Mouse (Mus musculus) liver, embryonic 13.5 days (tissue): ENCODE measurements around the gene Susd6. TPM values are rescaled to one million over a fixed set of nuclear protein-coding genes. Genes with fewer than 3 reads are reported as not detected.
A peak's percentile ranks its signal among the peaks of the same experiment; 100 is the strongest.

Experiments
- ATAC-seq: fragments of 200-750 bp; cut with Nextera tagmentation; 2 replicates; pipeline ENCODE4 v1.8.0; 2017; ENCODE audit warnings: low read depth, mild to moderate bottlenecking, moderate number of reproducible peaks, moderate library complexity
- DNase-seq: peaks from one replicate; pipeline ENCODE4 v3.0.0; 2022
- H3K27ac ChIP-seq: fragments of 300-500 bp; sonication (generic); 2 replicates; pipeline ENCODE4 v1.5.1; 2015; ENCODE audit warnings: moderate library complexity, mild to moderate bottlenecking, inconsistent platforms
- H3K27me3 ChIP-seq: fragments of 300-500 bp; sonication (generic); 2 replicates; pipeline ENCODE4 v1.6.1; 2015; ENCODE audit warnings: mild to moderate bottlenecking, inconsistent platforms
- H3K36me3 ChIP-seq: fragments of 300-500 bp; sonication (generic); 2 replicates; pipeline ENCODE4 v1.6.1; 2015; ENCODE audit warnings: mild to moderate bottlenecking, inconsistent platforms
- H3K4me1 ChIP-seq: fragments of 300-500 bp; sonication (generic); replicated peaks from 2 replicates; pipeline ENCODE4 v1.6.1; 2015; ENCODE audit warnings: inconsistent platforms
- H3K4me2 ChIP-seq: fragments of 300-500 bp; sonication (generic); 2 replicates; pipeline ENCODE4 v1.6.1; 2015; ENCODE audit warnings: inconsistent platforms, mild to moderate bottlenecking, moderate library complexity
- H3K4me3 ChIP-seq: fragments of 300-500 bp; sonication (generic); replicated peaks from 2 replicates; pipeline ENCODE4 v1.5.1; 2015; ENCODE audit warnings: mild to moderate bottlenecking, inconsistent platforms
- H3K9ac ChIP-seq: fragments of 300-500 bp; sonication (generic); 2 replicates; pipeline ENCODE4 v1.6.1; 2015; ENCODE audit warnings: mild to moderate bottlenecking, inconsistent platforms
- H3K9me3 ChIP-seq: fragments of 300-500 bp; sonication (generic); replicated peaks from 2 replicates; pipeline ENCODE4 v1.6.1; 2016; ENCODE audit warnings: inconsistent platforms
- WGBS: fragments of 180-500 bp; shearing (Covaris S2); methylation state at CpG from one replicate; pipeline ENCODE4 v1.1.7; 2015; ENCODE audit not compliant: insufficient replicate concordance; 5-methylcytosine and 5-hydroxymethylcytosine counted together
- polyA plus RNA-seq: library from polyadenylated mRNA; unstranded; fragments of >200 nt; fragmentation: Nextera tagmentation; extraction: Ambion mirVana; gene quantifications from 2 replicates; pipeline ENCODE4 v1.2.1, GENCODE M21; 2015

The Susd6 gene
- polyA plus RNA-seq, 1 experiment from 2014 or later: 9.4 TPM

- Histone ChIP-seq H3K4me2 (no peak overlapping the region), H3K9me3 (no peaks in the 10 kb centered on the region), H3K36me3 (peaks cover 4% of the 10 kb centered on the region; the same call in 1 of the 2 replicates), H3K4me1 (peaks cover 62% of the 10 kb centered on the region), H3K9ac (no peak overlapping the region), H3K4me3 (no peak overlapping the region), H3K27ac (no peak overlapping the region), H3K27me3 (no peaks in the 10 kb centered on the region)
- DNase-seq (no peak), ATAC-seq (no peak)
- 68% methylated on average over 1 of the region's 1 CpGs for WGBS
Observed at GRCm38 (mm10) chr12:80841618-80842017, 51.3 kb downstream of the Susd6 start.

GRCm38 (mm10) chr12:80842609-80843008 lies 52.3 kb downstream of the Susd6 start:
- 93% methylated on average over 1 of the region's 1 CpGs for WGBS
- Histone ChIP-seq H3K4me2 (no peak overlapping the region), H3K27me3 (no peaks in the 10 kb centered on the region), H3K4me3 (no peak overlapping the region), H3K9me3 (no peaks in the 10 kb centered on the region), H3K36me3 (peaks cover 4% of the 10 kb centered on the region; the same call in 1 of the 2 replicates), H3K9ac (no peak overlapping the region), H3K27ac (no peak overlapping the region), H3K4me1 (peaks cover 69% of the 10 kb centered on the region)
- ATAC-seq: no peak
- DNase-seq: no peak

GRCm38 (mm10) chr12:80843236-80843635 lies 52.9 kb downstream of the Susd6 start:
- Histone ChIP-seq H3K4me2 (no peak overlapping the region), H3K4me3 (no peak overlapping the region), H3K27ac (no peak overlapping the region), H3K4me1 (peaks cover 66% of the 10 kb centered on the region), H3K27me3 (no peaks in the 10 kb centered on the region), H3K9ac (no peak overlapping the region), H3K9me3 (no peaks in the 10 kb centered on the region), H3K36me3 (peaks cover 4% of the 10 kb centered on the region; the same call in 1 of the 2 replicates)
- ATAC-seq (no peak), DNase-seq (no peak)
- 78% methylated on average over 2 of the region's 2 CpGs for WGBS

GRCm38 (mm10) chr12:80843651-80844444 lies 53.5 kb downstream of the Susd6 start:
- WGBS: 84% methylated on average over 4 of the region's 4 CpGs
- H3K27ac ChIP-seq: peak overlapping the region; percentile 48; the same call in 1 of the 2 replicates
- ATAC-seq: no peak

GRCm38 (mm10) chr12:80845901-80846300 lies 55.6 kb downstream of the Susd6 start:
- DNase-seq (no peak), ATAC-seq (no peak)
- no peaks in the 10 kb centered on the region for H3K27me3 ChIP-seq
- H3K4me2 ChIP-seq: no peak overlapping the region
- H3K9me3 ChIP-seq: no peaks in the 10 kb centered on the region
- 81% methylated on average over 1 of the region's 1 CpGs for WGBS
- no peak overlapping the region for H3K27ac ChIP-seq
- no peak overlapping the region for H3K9ac ChIP-seq
- H3K36me3 ChIP-seq: peaks cover 4% of the 10 kb centered on the region; the same call in 1 of the 2 replicates
- no peak overlapping the region for H3K4me3 ChIP-seq
- peaks cover 48% of the 10 kb centered on the region for H3K4me1 ChIP-seq

More at GRCm38 (mm10) chr12:80843651-80844444, 53.5 kb downstream of the Susd6 start:
- peaks cover 4% of the 10 kb centered on the region; the same call in 1 of the 2 replicates for H3K36me3 ChIP-seq
- no peak overlapping the region for H3K4me3 ChIP-seq
- no peaks in the 10 kb centered on the region for H3K27me3 ChIP-seq
- no peak for DNase-seq
- no peak overlapping the region for H3K4me2 ChIP-seq
- H3K4me1 ChIP-seq: peaks cover 60% of the 10 kb centered on the region
- H3K9me3 ChIP-seq: no peaks in the 10 kb centered on the region
- no peak overlapping the region for H3K9ac ChIP-seq

- Histone ChIP-seq H3K4me3 (no peak overlapping the region), H3K9ac (no peak overlapping the region), H3K36me3 (peaks cover 9% of the 10 kb centered on the region; the same call in 1 of the 2 replicates), H3K27me3 (no peaks in the 10 kb centered on the region), H3K4me1 (peaks cover 53% of the 10 kb centered on the region), H3K4me2 (no peak overlapping the region), H3K27ac (no peak overlapping the region), H3K9me3 (no peaks in the 10 kb centered on the region)
- 22% methylated on average over 1 of the region's 1 CpGs for WGBS
- no peak for DNase-seq
- no peak; the same call in 1 of the 2 replicates for ATAC-seq
Observed at GRCm38 (mm10) chr12:80846861-80847268, 56.6 kb downstream of the Susd6 start.

DNA sequence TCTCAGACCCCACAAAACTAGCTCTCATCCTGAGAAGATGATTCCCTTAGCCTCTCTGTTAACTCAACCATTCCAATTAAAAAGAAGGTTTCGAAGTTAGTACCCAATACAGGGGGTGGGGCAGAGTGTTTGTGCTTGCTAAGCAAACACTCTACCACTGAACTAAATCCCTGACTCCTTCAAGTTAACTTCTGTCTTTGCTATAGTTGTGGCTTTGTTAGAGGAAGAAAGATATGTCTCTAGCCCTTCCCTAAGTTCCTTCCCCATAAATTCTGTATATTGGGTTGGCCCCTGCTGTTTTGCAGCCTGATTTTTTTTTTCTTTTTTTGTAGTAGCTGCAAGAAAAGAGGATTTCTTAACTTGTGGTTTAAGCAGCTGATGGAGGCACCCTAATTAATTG lies 61.7 kb downstream of the Susd6 start:
- no peak overlapping the region for H3K9ac ChIP-seq
- H3K27me3 ChIP-seq: no peaks in the 10 kb centered on the region
- no peaks in the 10 kb centered on the region for H3K9me3 ChIP-seq
- ATAC-seq (no peak), DNase-seq (no peak)
- 0 out of 2 replicates have a peak, but pooled peaks cover 5% of the 10 kb centered on the region for H3K36me3 ChIP-seq
- no peak overlapping the region for H3K4me2 ChIP-seq
- peaks cover 44% of the 10 kb centered on the region for H3K4me1 ChIP-seq
- WGBS: 55% methylated on average over 1 of the region's 1 CpGs
- no peak overlapping the region for H3K4me3 ChIP-seq
- H3K27ac ChIP-seq: no peak overlapping the region

DNA sequence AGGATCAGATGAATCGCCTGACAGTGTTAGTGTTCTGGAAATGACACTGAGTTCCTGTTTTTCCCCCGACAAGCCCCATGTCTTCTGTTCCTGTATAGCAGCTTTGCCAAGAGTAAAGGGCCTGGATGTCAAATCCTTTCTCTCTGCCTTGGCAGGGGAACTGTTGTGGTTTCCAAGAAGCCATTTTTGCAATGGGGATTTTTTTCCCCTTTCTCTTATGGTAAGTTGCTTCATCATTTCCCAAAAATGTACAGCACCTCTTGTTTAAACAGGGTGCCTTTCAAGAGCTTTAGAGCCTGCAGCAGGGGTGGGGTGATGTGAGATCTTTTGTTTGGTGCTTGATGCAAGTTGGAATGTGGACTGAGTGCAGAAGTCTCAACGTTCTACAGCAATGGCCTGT lies 63.4 kb downstream of the Susd6 start:
- Histone ChIP-seq H3K27ac (no peak overlapping the region), H3K36me3 (0 out of 2 replicates have a peak, but pooled peaks cover 8% of the 10 kb centered on the region), H3K4me2 (no peak overlapping the region), H3K27me3 (no peaks in the 10 kb centered on the region), H3K9ac (no peak overlapping the region), H3K4me3 (no peak overlapping the region), H3K4me1 (peaks cover 35% of the 10 kb centered on the region), H3K9me3 (no peaks in the 10 kb centered on the region)
- 38% methylated on average over 3 of the region's 3 CpGs for WGBS
- ATAC-seq (no peak), DNase-seq (no peak)

- no peak overlapping the region for H3K4me2 ChIP-seq
- ATAC-seq (no peak), DNase-seq (no peak)
- 0 out of 2 replicates have a peak, but pooled peaks cover 8% of the 10 kb centered on the region for H3K36me3 ChIP-seq
- peaks cover 35% of the 10 kb centered on the region for H3K4me1 ChIP-seq
- no peaks in the 10 kb centered on the region for H3K27me3 ChIP-seq
- H3K27ac ChIP-seq: no peak overlapping the region; the same call in 1 of the 2 replicates
- no peak overlapping the region for H3K4me3 ChIP-seq
- WGBS: 86% methylated on average over 4 of the region's 4 CpGs
- no peak overlapping the region for H3K9ac ChIP-seq
- H3K9me3 ChIP-seq: no peaks in the 10 kb centered on the region
Observed at GRCm38 (mm10) chr12:80854671-80855070, 64.4 kb downstream of the Susd6 start.

DNA sequence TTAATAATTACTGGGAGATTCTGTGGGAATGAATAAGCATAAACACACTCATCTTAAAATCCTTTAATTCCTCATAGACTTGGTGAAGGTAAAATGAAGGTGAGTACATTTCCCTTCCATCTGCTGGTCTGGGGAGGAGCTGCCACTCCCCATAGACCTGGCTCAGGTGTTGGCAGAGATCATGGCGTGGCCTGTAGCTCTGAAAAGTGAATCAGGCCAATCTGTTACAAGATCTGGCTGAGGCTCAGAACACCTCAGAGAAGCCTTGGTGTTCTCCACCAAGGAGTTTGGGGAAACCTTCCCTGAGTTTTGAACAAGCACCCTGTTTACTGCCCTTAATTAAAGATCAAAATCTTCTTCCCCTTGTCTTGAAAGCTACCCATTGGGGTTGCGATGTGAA lies 64.8 kb downstream of the Susd6 start:
- DNase-seq: no peak
- H3K27me3 ChIP-seq: no peaks in the 10 kb centered on the region
- 80% methylated on average over 2 of the region's 2 CpGs for WGBS
- H3K4me1 ChIP-seq: peaks cover 35% of the 10 kb centered on the region
- no peak overlapping the region for H3K4me2 ChIP-seq
- no peak overlapping the region for H3K27ac ChIP-seq
- no peak overlapping the region for H3K4me3 ChIP-seq
- ATAC-seq: no peak
- H3K36me3 ChIP-seq: 0 out of 2 replicates have a peak, but pooled peaks cover 8% of the 10 kb centered on the region
- H3K9me3 ChIP-seq: no peaks in the 10 kb centered on the region
- H3K9ac ChIP-seq: no peak overlapping the region

DNA sequence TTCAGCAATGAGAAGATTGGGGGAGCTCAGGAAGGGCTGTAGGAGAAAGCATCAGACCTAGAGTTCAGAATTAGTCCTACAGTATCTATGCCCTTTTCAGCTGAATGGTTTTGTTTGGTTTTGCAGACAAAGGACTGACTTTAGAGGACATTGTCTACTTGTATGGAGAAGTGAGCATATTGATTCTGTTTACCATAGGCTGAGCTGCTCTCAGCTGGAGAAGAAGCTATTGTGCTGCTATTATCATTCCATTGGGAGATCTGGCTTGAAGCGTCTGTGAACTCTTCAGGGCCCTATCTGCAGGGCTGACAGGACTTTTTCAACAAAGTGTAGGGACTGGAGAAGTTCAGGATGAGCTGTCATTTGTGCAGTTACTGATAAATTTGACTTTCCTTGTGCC lies 65.3 kb downstream of the Susd6 start:
- H3K36me3 ChIP-seq: 0 out of 2 replicates have a peak, but pooled peaks cover 8% of the 10 kb centered on the region
- WGBS: 43% methylated on average over 1 of the region's 1 CpGs
- H3K9ac ChIP-seq: no peak overlapping the region
- no peak overlapping the region for H3K4me3 ChIP-seq
- H3K4me1 ChIP-seq: peaks cover 35% of the 10 kb centered on the region
- no peaks in the 10 kb centered on the region for H3K9me3 ChIP-seq
- no peak overlapping the region for H3K27ac ChIP-seq
- no peak for DNase-seq
- H3K4me2 ChIP-seq: no peak overlapping the region
- no peaks in the 10 kb centered on the region for H3K27me3 ChIP-seq
- ATAC-seq: no peak
